Mouse (Mus musculus) C2C12 (cell line): ENCODE results near the gene Xxylt1.

Experiments used
- CTCF ChIP-seq: IDR thresholded peaks from one replicate; pipeline ENCODE4 v1.5.1; 2011; ENCODE audit not compliant: control insufficient read depth, insufficient read depth, insufficient read length
- MAX ChIP-seq: IDR thresholded peaks from one replicate; pipeline ENCODE4 v1.6.1; 2011; ENCODE audit warnings: mild to moderate bottlenecking, control low read depth
- MYOG ChIP-seq: IDR thresholded peaks from one replicate; pipeline ENCODE4 v1.6.1; 2011; ENCODE audit not compliant: control insufficient read depth, insufficient read length; ENCODE audit errors: extremely low read depth
- USF1 ChIP-seq: IDR thresholded peaks from one replicate; pipeline ENCODE4 v1.6.1; 2011; ENCODE audit warnings: low read depth, mild to moderate bottlenecking, control low read depth, moderate library complexity

DNA sequence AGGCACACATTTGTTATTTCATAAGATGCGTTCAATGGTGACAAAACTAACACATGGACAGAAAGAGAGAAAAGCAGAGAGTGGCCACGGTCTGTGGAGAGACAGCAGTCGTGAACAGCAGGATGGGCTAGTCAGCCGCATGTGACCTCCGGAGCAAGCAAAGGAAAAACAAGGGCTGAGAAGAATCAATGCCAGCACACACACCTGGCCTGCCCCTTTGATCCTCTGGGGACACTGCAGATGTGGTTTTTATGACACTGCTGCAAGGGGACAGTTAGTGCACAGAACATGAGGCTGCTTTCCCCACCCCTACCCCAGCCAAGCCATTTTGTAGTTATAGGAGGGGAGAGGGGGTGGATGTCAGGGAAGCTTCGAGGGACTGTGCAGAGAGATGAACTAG lies 33.0 kb downstream of the Xxylt1 start:
- TF ChIP-seq USF1 (no peak), CTCF (no peak), MYOG (no peak), MAX (no peak)
